Mouse (Mus musculus) cerebellum, postnatal 36 days (tissue): ENCODE results near the gene Snrnp40.
A peak's percentile ranks its signal among the peaks of the same experiment; 100 is the strongest.

Experiments
- DNase-seq, 2 experiments: peaks; one replicate each; pipeline ENCODE4 v3.0.0; 2021 to 2022; ENCODE audit warnings: mixed read lengths in 2 of 2

Snrnp40 gene

GRCm38 (mm10) chr4:130359486-130360237 lies at the start of gene Snrnp40, which contains the start of gene Zcchc17:
Gene Snrnp40 (plus strand): TSS chr4:130360132.
Gene Zcchc17 (minus strand): TSS chr4:130359943.
- DNase-seq, result peak; percentile 99

DNA sequence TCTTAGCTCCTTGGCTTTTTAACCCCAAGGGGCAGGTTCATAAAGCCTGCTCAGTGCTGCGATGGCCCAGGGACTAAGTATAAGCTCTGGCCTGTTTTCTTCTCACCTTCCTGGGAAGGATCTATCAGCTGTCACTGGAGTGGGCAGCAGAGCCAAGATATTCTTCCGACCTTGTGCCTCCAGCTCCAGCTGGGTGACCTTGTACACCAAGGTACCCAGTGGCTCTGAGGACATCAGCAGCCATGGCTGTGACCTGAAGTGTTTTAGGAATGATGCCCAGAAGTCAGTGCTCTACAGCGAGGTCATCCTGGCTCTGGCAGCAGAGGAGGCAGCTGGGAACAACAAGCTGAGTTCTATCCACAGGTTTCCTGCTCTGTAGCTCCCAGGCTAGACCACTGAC lies 47.4 kb upstream of the Snrnp40 start:
- no peak for DNase-seq

DNA sequence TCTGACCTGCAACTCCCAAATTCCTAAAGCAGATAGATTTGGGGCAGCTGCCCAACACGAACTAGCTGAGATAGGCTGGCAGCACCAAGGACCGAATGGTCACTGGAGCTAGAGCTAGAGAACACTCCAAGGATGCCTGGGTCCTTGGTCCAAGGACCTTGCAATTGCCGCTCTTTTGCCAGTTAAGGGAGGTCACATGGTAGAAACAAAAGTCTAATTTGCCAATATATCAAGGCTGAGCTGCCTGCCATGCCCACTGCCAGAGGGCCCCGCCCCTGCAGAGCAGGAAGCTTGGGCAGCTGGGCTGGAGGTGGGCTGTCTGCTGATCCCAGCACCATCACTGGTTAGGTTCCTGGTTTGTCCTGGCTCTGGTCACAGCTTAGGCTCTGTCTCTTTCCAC lies 46.4 kb upstream of the Snrnp40 start:
- DNase-seq, result no peak

GRCm38 (mm10) chr4:130315771-130316527 lies 44.0 kb upstream of the Snrnp40 start:
- DNase-seq, result peak; percentile 61

DNA sequence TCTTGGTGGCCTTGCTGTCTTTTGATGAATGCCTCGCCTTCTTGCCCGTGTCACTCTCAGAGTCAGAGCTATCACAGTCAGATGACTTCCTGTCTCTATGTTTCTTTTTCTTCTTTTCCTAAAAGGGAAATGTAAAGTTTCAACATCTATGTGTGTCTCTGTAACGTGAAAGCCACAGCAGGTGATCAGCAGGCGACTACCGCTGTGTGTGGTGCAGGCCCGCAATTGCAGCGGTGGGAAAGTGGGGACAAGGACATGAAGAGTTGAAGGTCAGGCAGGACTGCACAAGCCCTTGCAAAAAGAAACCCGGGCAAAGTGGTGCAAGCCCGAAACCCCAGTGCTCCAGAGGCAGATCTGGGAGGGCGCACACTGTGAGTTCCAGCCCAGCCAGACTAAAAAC lies 43.2 kb upstream of the Snrnp40 start:
- DNase-seq, result no peak

GRCm38 (mm10) chr4:130318122-130318521 lies 41.8 kb upstream of the Snrnp40 start:
- DNase-seq, result no peak

GRCm38 (mm10) chr4:130319564-130319963 lies 40.4 kb upstream of the Snrnp40 start:
- no peak for DNase-seq

DNA sequence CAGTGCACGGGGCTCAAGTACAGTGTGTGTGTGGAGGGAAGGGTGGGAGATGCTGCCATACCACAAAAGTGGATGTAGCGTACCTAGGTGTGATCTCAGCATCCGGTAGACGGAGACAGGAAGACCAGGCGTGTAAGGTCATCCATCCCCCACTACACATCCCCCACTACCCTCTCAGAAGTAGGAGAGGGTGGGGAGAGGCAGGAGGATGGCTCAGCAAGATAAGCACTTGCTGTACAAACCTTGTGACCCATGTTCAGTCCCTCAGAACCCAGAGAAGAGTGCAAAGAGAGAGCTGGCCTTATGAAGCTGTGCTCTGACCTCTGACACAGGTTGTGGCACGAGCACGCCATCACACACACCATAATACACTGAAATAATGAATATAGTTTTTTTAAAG lies 38.3 kb upstream of the Snrnp40 start:
- DNase-seq, result no peak

DNA sequence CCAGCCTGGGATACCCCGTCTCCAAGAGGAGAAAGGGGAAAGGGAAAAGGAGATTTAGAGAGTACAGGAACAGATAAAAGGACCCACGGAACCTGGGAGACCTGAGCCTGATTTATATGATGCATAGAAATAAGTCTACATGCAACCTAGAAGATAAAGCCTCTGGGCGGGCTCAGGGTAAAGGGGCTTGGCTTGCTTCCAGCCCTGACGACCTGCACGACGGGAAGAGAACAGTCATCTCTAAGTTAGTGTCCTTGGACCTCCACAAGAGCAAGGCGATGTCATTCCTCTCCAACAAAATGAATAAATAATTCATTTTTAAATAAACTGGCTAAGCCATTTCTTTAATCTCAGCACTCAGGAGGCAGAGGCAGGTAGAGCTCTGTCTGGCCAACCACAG lies 37.4 kb upstream of the Snrnp40 start:
- no peak for DNase-seq

- no peak for DNase-seq
Measured at GRCm38 (mm10) chr4:130323165-130323564, 36.8 kb upstream of the Snrnp40 start.

GRCm38 (mm10) chr4:130323607-130324006 lies 36.3 kb upstream of the Snrnp40 start:
- no peak for DNase-seq

DNA sequence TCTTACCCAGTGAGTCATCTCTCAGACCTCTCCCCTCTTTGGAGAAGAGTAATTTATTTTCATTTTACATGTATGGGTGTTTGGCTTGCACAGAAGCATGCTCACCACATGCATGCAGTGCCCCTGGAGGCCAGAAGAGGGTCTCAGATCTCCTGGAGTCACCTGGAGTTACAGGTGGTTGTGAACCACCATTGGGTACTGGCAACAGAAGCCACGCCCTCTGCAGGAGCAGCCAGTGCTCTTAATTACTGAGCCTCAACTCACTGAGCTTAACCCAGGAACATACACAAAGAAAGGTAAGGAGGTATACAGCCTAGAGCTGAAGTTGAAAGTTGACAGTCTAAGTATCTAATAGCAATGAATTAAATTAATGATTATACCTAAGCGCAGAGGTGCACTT lies 34.5 kb upstream of the Snrnp40 start:
- DNase-seq, result no peak

GRCm38 (mm10) chr4:130327366-130327765 lies 32.6 kb upstream of the Snrnp40 start:
- peak; percentile 72 to 76 for DNase-seq

DNA sequence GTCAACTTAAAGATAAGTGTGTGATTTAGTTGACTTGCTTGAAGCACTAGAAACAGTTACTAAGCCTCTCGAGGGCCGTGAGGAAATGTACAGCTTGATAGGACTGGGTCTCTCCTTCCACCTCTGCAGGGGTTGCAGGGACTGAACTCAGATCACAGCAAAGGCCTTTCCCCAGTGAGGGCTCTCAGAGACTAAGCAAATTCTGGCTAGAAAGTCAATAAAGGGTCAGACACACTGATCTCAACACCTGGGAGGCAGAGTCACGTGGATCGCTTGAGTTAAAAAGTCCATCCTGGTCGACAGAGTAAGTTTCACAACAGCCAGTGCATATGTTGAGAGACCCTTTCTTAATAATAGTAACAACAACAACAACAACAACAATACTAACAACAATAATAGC lies 24.1 kb upstream of the Snrnp40 start:
- no peak for DNase-seq

DNA sequence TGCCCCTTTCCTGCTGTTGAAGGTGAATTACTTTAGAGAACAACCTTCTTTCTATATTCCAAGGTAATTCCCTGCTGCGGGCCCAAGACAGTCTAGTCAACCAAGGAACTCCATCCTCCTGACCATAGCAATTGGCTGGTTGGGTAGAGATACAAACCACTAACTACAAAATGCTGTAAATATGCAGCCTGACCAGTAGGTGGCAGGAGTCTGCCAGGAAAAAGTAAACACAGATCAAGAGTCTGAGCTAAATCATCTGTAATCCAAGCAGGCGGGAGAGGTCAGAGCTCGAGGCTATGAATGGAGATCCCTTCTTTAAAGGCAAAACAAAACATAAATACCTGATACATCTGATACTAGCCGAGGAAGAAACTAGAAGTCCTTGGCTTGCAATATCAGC lies 18.2 kb upstream of the Snrnp40 start:
- peak; percentile 52 to 57 for DNase-seq

- no peak for DNase-seq
Measured at GRCm38 (mm10) chr4:130349666-130350065, 10.3 kb upstream of the Snrnp40 start.

GRCm38 (mm10) chr4:130350690-130351422 lies 9.1 kb upstream of the Snrnp40 start:
- no peak for DNase-seq

DNA sequence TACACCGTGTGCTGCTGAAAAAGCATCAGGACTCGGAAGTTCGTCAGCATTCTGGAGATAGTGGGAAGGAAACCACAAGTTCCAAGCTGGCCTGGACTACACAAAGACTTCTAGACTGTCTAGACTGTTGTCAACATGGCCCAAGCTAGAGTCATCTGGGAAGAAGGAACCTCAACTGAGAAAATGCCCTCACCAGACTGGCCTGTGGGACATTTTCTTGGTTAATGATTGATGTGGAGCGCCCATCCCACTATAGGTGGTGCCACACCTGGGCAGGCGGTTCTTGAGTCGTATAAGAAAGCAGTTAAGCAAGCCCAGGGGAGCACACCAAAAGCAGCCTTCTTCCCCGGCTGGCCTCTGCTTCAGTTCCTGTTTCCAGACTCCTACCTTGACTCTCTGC lies 7.3 kb upstream of the Snrnp40 start:
- DNase-seq, result no peak

GRCm38 (mm10) chr4:130357946-130358345 lies 2.0 kb upstream of the Snrnp40 start:
- DNase-seq, result no peak

DNA sequence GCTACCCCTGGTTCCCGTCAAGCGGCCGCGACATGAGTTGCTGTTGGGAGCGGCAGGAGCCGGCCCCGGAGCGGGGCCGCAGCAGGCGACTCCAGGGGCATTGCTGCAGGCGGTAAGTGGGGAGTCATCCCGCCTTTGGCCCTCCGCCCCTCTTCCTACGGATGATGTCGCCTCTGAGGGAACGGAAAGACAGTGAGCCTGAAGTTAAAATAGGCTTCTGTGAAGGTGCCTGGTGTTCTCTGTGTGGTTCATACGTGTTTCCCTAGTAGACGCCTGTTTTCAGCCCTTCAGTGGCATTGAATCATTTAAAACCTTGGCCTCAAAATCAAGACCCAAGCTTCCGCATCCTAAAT lies 282 bp downstream of the Snrnp40 start:
- DNase-seq, result no peak

DNA sequence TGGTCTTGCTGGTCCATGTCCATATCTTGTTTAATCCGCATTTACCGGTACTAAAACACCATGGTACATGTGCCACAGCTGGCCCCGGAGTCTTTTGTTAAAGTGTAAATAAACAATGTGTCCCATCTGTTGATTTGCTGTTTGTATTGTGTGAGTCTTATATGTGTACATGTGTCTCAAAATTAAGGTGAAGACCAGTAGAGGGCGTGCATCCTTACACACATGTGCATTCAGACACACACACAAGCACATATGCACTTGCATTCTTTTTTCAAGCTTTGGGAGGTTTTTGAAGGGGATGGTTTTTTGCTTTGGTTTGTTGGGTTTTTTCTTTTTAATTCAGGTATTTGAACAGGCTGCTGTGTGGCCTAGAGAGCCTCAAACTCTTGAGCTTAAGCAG lies 16.7 kb downstream of the Snrnp40 start:
- DNase-seq, result no peak

GRCm38 (mm10) chr4:130377500-130377899 lies 17.6 kb downstream of the Snrnp40 start:
- no peak for DNase-seq

- no peak for DNase-seq
Measured at GRCm38 (mm10) chr4:130379181-130379580, 19.2 kb downstream of the Snrnp40 start.

- DNase-seq, result no peak
Measured at GRCm38 (mm10) chr4:130380418-130380817, 20.5 kb downstream of the Snrnp40 start.
